Mouse (Mus musculus) embryonic facial prominence, embryonic 14.5 days (tissue): ENCODE data around the gene Tpm3. TPM values are rescaled to one million over a fixed set of nuclear protein-coding genes. Genes with fewer than 3 reads are reported as not detected.
A peak's percentile ranks its signal among the peaks of the same experiment; 100 is the strongest.
"Not testable (repeated sequence)": the region's sequence is repeated elsewhere in the genome, so short reads cannot be mapped to it uniquely, and the experiment has no call there.

Experiments
- ATAC-seq: fragments of 200-750 bp; cut with Nextera tagmentation; 2 replicates; pipeline ENCODE4 v1.8.0; 2017; ENCODE audit warnings: low read depth, moderate number of reproducible peaks, moderate TSS enrichment
- DNase-seq: peaks from one replicate; pipeline ENCODE4 v3.0.0-alpha.2; 2015; ENCODE audit warnings: low spot score
- H3K27ac ChIP-seq: fragments of 300-500 bp; sonication (generic); replicated peaks from 2 replicates; pipeline ENCODE4 v1.5.1; 2014; ENCODE audit warnings: low read depth, mild to moderate bottlenecking, low read length, moderate library complexity
- H3K27me3 ChIP-seq: fragments of 300-500 bp; sonication (generic); replicated peaks from 2 replicates; pipeline ENCODE4 v1.6.1; 2014; ENCODE audit warnings: low read length; ENCODE audit not compliant: control insufficient read depth, insufficient read depth
- H3K36me3 ChIP-seq: fragments of 300-500 bp; sonication (generic); 2 replicates; pipeline ENCODE4 v1.6.1; 2014; ENCODE audit warnings: low read length, mixed read lengths; ENCODE audit not compliant: control insufficient read depth, insufficient read depth
- H3K4me1 ChIP-seq: fragments of 300-500 bp; sonication (generic); 2 replicates; pipeline ENCODE4 v1.6.1; 2014; ENCODE audit warnings: antibody characterized with exemption, low read length; ENCODE audit not compliant: control insufficient read depth, insufficient read depth
- H3K4me2 ChIP-seq: fragments of 300-500 bp; sonication (generic); 2 replicates; pipeline ENCODE4 v1.6.1; 2014; ENCODE audit warnings: low read depth, mild to moderate bottlenecking, low read length, moderate library complexity, mixed read lengths
- H3K4me3 ChIP-seq: fragments of 300-500 bp; sonication (generic); 2 replicates; pipeline ENCODE4 v1.5.1; 2014; ENCODE audit warnings: low read depth, mild to moderate bottlenecking, low read length
- H3K9ac ChIP-seq: fragments of 300-500 bp; sonication (generic); 2 replicates; pipeline ENCODE4 v1.6.1; 2014; ENCODE audit warnings: low read depth, mild to moderate bottlenecking, low read length, moderate library complexity, mixed read lengths
- H3K9me3 ChIP-seq: fragments of 300-500 bp; sonication (generic); 2 replicates; pipeline ENCODE4 v1.6.1; 2016; ENCODE audit warnings: low read length; ENCODE audit not compliant: control insufficient read depth
- WGBS: fragments of 180-500 bp; shearing (Covaris S2); extraction: QIAGEN DNeasy Blood & Tissue Kit; methylation state at CpG from one replicate; pipeline ENCODE4 v1.1.7; 2014; 5-methylcytosine and 5-hydroxymethylcytosine counted together
- polyA plus RNA-seq: library from polyadenylated mRNA; unstranded; fragments of >200 nt; fragmentation: Nextera tagmentation; extraction: Ambion mirVana; gene quantifications from 2 replicates; pipeline ENCODE4 v1.2.1, GENCODE M21; 2014

Gene Tpm3
- polyA plus RNA-seq, 1 experiment from 2014 or later = 423 TPM

DNA sequence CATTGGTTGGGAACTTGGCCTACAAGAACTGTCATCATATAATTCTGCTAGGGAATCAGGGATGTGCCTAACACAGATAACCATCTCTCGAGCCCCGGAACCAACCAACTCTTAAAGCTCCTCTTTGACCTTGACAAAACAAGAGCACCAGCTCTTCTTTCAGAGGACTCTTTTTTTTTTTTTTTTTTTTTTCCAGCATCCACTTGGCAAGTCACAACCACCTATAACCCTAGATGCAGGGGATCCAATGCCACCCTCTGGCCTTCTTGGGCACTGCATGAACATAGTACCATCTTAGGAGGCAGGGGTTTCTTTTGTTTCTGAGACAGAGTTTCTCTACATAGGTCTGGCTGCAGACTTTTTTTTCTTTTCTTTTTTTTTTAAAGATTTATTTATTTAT is 41.9 kb downstream of the Tpm3 start:
- Histone ChIP-seq H3K9me3 (no peaks in the 10 kb centered on the region), H3K9ac (no peak overlapping the region), H3K27me3 (no peaks in the 10 kb centered on the region), H3K36me3 (no peaks in the 10 kb centered on the region), H3K4me2 (no peak overlapping the region), H3K4me1 (no peaks in the 10 kb centered on the region), H3K4me3 (no peak overlapping the region), H3K27ac (no peak overlapping the region)
- ATAC-seq (no peak), DNase-seq (no peak)
- 84% methylated on average over 2 of the region's 2 CpGs for WGBS

DNA sequence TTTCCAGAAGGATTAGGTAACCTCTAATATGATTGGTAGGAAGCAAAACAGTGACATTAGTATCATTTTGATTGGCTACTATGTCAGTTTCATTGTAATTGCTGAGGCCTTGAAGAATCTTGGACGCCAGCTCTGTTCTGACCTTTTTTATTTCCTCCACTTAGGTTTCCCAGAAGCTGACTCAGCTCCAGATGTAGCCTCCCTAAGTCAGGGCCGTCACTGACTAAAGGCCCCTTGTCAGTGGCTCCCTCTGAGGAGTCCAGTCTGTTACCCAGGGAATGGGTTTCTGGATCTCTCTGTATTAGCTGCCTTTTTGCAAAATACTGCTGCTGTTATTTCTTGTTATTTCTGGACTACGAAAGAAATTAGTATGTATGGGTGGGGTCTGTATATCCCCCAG is 43.1 kb downstream of the Tpm3 start:
- no peak overlapping the region for H3K27ac ChIP-seq
- H3K4me2 ChIP-seq = no peak overlapping the region
- H3K9ac ChIP-seq = no peak overlapping the region
- H3K4me1 ChIP-seq = no peaks in the 10 kb centered on the region
- H3K4me3 ChIP-seq = no peak overlapping the region
- H3K36me3 ChIP-seq = no peaks in the 10 kb centered on the region
- ATAC-seq (no peak), DNase-seq (no peak)
- no peaks in the 10 kb centered on the region for H3K27me3 ChIP-seq
- no peaks in the 10 kb centered on the region for H3K9me3 ChIP-seq
- 70% methylated on average over 3 of the region's 3 CpGs for WGBS

DNA sequence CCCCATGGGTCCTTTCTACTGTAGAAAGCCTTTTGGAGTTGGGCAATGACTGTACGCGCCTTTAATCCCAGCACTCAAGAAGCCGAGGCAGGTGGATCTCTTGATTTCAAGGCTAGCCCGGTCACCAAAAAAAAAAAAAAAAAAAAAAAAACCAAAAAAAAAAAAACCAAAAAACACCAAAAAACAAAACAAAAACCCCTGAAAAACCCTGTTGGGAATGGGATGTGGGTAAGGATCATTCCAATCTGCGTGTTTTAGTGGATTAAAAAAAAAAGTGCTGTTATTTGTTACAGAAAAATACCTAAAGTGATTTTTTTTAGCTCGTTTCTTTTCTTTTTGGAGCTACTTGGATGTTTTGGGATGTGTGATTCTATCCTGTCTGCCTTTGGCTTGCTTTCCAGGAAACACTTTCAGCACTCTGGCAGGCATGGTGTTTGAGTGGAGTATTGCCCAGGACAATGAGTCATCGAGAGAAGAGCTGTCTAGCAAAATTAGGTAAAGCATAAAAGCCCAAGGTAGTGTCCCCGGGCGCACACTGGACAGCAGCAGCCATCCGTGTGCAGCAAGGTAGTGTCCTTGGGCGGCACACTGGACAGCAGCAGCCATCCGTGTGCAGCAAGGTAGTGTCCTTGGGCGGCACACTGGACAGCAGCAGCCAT is 45.8 kb downstream of the Tpm3 start:
- H3K27me3 ChIP-seq = no peaks in the 10 kb centered on the region
- no peak overlapping the region for H3K9ac ChIP-seq
- H3K27ac ChIP-seq = no peak overlapping the region
- H3K36me3 ChIP-seq = no peaks in the 10 kb centered on the region
- no peak for ATAC-seq
- WGBS = 90% methylated on average over 13 of the region's 13 CpGs
- H3K4me2 ChIP-seq = no peak overlapping the region
- H3K4me1 ChIP-seq = no peaks in the 10 kb centered on the region
- H3K4me3 ChIP-seq = no peak overlapping the region
- DNase-seq = no peak
- no peaks in the 10 kb centered on the region for H3K9me3 ChIP-seq

DNA sequence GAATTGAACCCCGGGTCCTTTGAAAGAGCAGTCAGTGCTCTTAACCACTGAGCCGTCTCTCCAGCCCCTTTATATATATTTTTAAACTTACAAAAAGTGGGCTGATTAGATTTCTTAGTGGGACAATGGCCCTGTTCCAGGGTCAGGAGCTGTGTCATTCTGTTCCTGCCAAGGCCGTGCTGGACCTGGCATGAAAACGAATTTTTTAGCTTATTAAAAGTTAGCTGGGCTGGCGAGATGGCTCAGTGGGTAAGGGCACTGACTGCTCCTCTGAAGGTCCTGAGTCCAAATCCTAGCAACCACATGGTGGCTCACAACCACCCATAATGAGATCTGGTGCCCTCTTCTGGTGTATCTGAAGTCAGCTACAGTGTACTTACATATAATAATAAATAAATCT is 49.6 kb downstream of the Tpm3 start:
- not testable (repeated sequence) for H3K4me3 ChIP-seq, H3K9me3 ChIP-seq, H3K36me3 ChIP-seq, H3K4me1 ChIP-seq, DNase-seq, H3K4me2 ChIP-seq, H3K27me3 ChIP-seq, H3K9ac ChIP-seq, ATAC-seq, H3K27ac ChIP-seq
- 79% methylated on average over 5 of the region's 5 CpGs for WGBS

DNA sequence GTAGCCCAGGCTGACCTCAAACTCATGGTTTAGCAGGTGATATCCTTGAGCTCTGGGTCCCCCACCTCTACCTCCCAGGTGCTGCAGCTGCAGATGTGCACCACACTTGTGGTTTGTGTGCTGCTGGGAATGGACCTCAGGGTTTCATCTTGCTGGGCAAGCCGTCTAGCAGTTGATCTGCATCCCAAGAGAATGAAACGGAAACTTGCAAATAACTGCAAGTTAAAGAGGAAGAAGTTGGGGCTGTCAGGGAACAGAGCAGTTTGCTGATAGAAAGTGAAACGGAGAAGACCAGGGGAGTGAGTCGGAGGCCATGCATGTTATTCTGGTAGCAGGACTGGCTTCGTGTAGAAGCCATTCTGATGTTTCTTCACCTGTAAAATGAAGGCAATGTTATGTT is 53.3 kb downstream of the Tpm3 start:
- ATAC-seq (no peak), DNase-seq (no peak)
- H3K27ac ChIP-seq = no peak overlapping the region
- H3K4me2 ChIP-seq = no peak overlapping the region
- H3K9ac ChIP-seq = no peak overlapping the region
- H3K4me3 ChIP-seq = no peak overlapping the region
- no peaks in the 10 kb centered on the region for H3K9me3 ChIP-seq
- 60% methylated on average over 5 of the region's 5 CpGs for WGBS
- H3K27me3 ChIP-seq = no peaks in the 10 kb centered on the region
- H3K36me3 ChIP-seq = no peaks in the 10 kb centered on the region
- no peaks in the 10 kb centered on the region for H3K4me1 ChIP-seq

DNA sequence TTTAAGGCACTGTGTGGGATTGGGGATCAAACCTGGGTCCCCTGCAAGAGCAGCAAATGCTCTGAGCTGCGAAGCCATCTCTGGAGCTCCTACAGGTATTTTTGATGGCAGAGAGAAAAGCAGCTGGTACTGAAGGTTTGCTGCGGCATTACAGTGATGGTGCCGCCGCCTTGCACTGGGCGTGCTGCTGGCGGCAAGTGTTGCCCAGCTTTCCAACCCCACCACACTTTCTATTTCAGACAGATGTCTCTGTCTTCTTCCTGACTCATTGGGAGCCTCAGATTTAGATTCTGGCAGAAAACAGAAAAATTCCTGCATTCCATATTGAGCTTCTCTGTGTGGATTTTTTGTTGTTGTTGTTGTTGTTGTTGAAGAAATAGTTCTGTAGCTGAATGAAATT is 55.4 kb downstream of the Tpm3 start:
- ATAC-seq (no peak), DNase-seq (no peak)
- H3K36me3 ChIP-seq = no peaks in the 10 kb centered on the region
- H3K9ac ChIP-seq = no peak overlapping the region
- no peak overlapping the region for H3K4me3 ChIP-seq
- H3K27ac ChIP-seq = no peak overlapping the region
- no peaks in the 10 kb centered on the region for H3K9me3 ChIP-seq
- H3K4me2 ChIP-seq = no peak overlapping the region
- H3K4me1 ChIP-seq = no peaks in the 10 kb centered on the region
- H3K27me3 ChIP-seq = no peaks in the 10 kb centered on the region
- WGBS = 88% methylated on average over 6 of the region's 6 CpGs

DNA sequence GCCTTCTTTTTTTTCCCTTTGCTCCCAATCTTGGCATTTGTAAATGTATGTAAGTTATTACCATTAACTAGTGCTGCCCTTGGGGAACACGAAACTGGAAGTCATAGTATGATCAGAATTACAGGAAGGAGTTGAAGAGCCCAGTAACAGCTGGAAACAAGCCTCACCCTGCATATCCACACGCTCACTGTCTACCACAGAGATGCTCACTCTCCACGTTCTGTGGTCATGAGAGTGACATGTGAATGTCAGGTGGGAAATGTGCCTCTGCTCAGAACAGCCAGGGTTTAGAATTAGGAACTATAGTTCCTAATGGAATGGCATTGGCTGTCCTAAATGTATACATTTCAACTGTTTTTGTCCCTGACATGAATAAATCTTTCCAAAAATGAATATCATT is 60.3 kb downstream of the Tpm3 start:
- no peaks in the 10 kb centered on the region for H3K9me3 ChIP-seq
- no peak overlapping the region for H3K4me2 ChIP-seq
- no peaks in the 10 kb centered on the region for H3K4me1 ChIP-seq
- WGBS = 65% methylated on average over 3 of the region's 3 CpGs
- no peak overlapping the region for H3K4me3 ChIP-seq
- ATAC-seq = no peak
- H3K9ac ChIP-seq = no peak overlapping the region
- H3K27me3 ChIP-seq = no peaks in the 10 kb centered on the region
- no peak for DNase-seq
- no peak overlapping the region for H3K27ac ChIP-seq
- no peaks in the 10 kb centered on the region for H3K36me3 ChIP-seq

DNA sequence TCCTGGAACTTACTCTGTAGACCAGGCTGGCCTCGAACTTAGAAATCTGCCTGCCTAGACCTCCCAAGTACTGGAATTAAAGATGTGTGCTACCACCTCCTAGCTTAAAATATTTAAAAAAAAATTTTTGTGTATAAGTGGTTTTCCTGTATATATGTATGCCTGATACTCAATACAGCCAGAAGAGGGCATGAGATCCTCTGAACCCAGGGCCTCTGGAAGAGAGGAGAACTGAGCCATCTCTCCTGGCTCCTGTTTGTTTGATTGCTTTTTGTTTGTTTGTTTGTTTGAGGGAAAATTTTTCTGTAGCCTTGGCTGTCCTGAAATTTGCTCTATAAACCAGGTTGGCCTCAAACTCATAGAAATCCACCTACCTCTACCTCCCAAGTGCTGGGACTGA is 60.9 kb downstream of the Tpm3 start:
- Histone ChIP-seq H3K4me1 (no peaks in the 10 kb centered on the region), H3K36me3 (no peaks in the 10 kb centered on the region), H3K9ac (no peak overlapping the region), H3K27ac (no peak overlapping the region), H3K27me3 (no peaks in the 10 kb centered on the region), H3K4me3 (no peak overlapping the region), H3K4me2 (no peak overlapping the region), H3K9me3 (no peaks in the 10 kb centered on the region)
- ATAC-seq = no peak
- no peak for DNase-seq
- WGBS = 83% methylated on average over 1 of the region's 1 CpGs

DNA sequence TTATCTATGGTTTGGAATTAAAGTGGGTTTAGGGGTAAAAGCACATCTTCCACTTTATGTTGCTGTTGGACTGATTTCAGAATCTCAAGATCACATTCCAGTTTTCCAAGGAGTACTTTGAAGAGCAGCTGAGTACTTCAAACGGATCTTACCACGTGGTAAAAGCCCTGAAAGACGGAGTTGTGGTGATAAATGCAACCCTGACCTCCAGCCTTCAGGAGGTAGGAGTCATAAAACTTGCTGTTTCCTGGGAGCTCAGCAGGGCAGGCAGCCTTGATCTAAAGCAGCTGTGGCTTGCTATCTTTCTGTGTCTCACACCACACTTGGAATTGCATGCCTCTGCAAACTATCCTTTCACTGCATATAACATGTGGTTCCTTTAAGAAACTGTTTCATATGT is 62.0 kb downstream of the Tpm3 start:
- no peak overlapping the region for H3K4me2 ChIP-seq
- ATAC-seq (no peak), DNase-seq (peak; percentile 12)
- H3K27me3 ChIP-seq = no peaks in the 10 kb centered on the region
- no peak overlapping the region for H3K9ac ChIP-seq
- 33% methylated on average over 3 of the region's 3 CpGs for WGBS
- H3K4me3 ChIP-seq = no peak overlapping the region
- no peaks in the 10 kb centered on the region for H3K36me3 ChIP-seq
- H3K27ac ChIP-seq = no peak overlapping the region
- H3K4me1 ChIP-seq = no peaks in the 10 kb centered on the region
- no peaks in the 10 kb centered on the region for H3K9me3 ChIP-seq
